In the genomic region with DNA sequence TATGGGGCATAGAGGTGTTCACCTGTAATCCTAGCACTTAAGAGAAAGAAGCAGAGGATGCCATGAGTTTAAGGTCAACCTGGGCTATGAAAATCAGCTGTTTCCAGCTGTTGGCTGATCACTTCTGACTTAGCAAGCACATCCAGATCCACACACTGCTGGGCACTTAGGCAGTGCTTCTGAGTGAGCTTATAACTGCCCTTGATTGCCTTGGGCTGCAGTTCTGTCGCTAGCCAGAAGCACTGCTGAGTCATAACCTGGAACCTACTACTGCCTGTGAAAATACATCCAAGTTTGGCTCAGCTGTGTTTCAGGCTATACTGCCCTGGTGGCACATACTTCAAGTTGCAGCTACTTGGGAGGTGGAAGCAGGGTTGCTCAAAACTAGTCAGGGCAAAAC, we compare ENCODE assay signal across 10 mouse cellular contexts. TPM values are rescaled to one million over a fixed set of nuclear protein-coding genes. Genes with fewer than 3 reads are reported as not detected.
DNase-seq lines count a peak whose midpoint lies in the region; ATAC-seq and TF ChIP-seq lines count a peak whose summit lies in the region.
"Had no signal": no experiment of that assay in that cellular context is flagged by ENCODE, and none has a peak within 500 bp of the region (broad histone marks: within the 10 kb centered on the region; RNA-seq: fewer than 3 reads in every experiment).

No protein-coding gene starts in this region.

- H3K9ac ChIP-seq in hindbrain, embryonic 13.5 days: no peak overlapping the region
- H3K9ac ChIP-seq in hindbrain, embryonic 11.5 days (ENCODE audit: low read depth, low read length): no peak overlapping the region
- no peak overlapping the region for H3K9ac ChIP-seq in ES-Bruce4 (ENCODE audit: low read depth, poor library complexity, severe bottlenecking)
- H3K9ac ChIP-seq: limb, embryonic 15.5 days had no signal

- ATAC-seq in hindbrain, embryonic 13.5 days (ENCODE audit: low FRiP score): peak; percentile 43; the same call in 1 of the 2 replicates
- ATAC-seq in hindbrain, embryonic 11.5 days (ENCODE audit: low FRiP score): no peak
- ATAC-seq in CD4-positive, CD25-positive, alpha-beta regulatory T cell, adult 4 months: no peak

- no peak for TF ChIP-seq CTCF in ES-Bruce4 (IDR thresholded peaks at IDR 0.05; ENCODE audit: low read depth, low read length)
- TF ChIP-seq CTCF in embryonic fibroblast, embryonic 13.5 days (IDR thresholded peaks at IDR 0.05; ENCODE audit: borderline replicate concordance, insufficient read depth, low read length): no peak

- H3K4me1 ChIP-seq in hindbrain, embryonic 13.5 days (replicated peaks): peaks cover 13% of the 10 kb centered on the region
- no peaks in the 10 kb centered on the region for H3K4me1 ChIP-seq in hindbrain, embryonic 11.5 days (replicated peaks; ENCODE audit: control insufficient read depth, insufficient read depth, low read length)
- H3K4me1 ChIP-seq in ES-Bruce4 (ENCODE audit: control insufficient read depth, insufficient read depth, low read length): no peaks in the 10 kb centered on the region
- H3K4me1 ChIP-seq in embryonic fibroblast, embryonic 13.5 days (ENCODE audit: control insufficient read depth, insufficient read depth, low read length): 0 out of 2 replicates have a peak, but pooled peaks cover 2% of the 10 kb centered on the region

- no peak for TF ChIP-seq EP300 in ES-Bruce4 (IDR thresholded peaks at IDR 0.05; ENCODE audit: insufficient read depth, low read depth, low read length)

- no peak overlapping the region for H3K27ac ChIP-seq in hindbrain, embryonic 13.5 days
- no peak overlapping the region for H3K27ac ChIP-seq in hindbrain, embryonic 11.5 days (ENCODE audit: low read depth, low read length)
- peak overlapping the region; percentile 0; the same call in 1 of the 2 replicates for H3K27ac ChIP-seq in ES-Bruce4 (ENCODE audit: insufficient read depth, low read length)
- H3K27ac ChIP-seq in embryonic fibroblast, embryonic 13.5 days (ENCODE audit: insufficient read depth, low read length): peak overlapping the region; percentile 48
- H3K27ac ChIP-seq: limb, embryonic 15.5 days had no signal

- peaks cover 99% of the 10 kb centered on the region for H3K36me3 ChIP-seq in hindbrain, embryonic 13.5 days
- peaks cover 11% of the 10 kb centered on the region; the same call in 1 of the 2 replicates for H3K36me3 ChIP-seq in hindbrain, embryonic 11.5 days (ENCODE audit: control insufficient read depth, insufficient read depth, low read length)
- H3K36me3 ChIP-seq in ES-Bruce4 (ENCODE audit: control insufficient read depth, insufficient read depth, low read length, poor library complexity, severe bottlenecking): peaks cover 36% of the 10 kb centered on the region

- WGBS in hindbrain, embryonic 13.5 days: 68% methylated on average over 1 of the region's 1 CpGs
- whole genome bisulfite sequencing in hindbrain, embryonic 11.5 days: 70% methylated on average over 1 of the region's 1 CpGs

- no peak for TF ChIP-seq POLR2A in ES-Bruce4 (IDR thresholded peaks at IDR 0.05; ENCODE audit: insufficient read depth, low read length)
- no peak for TF ChIP-seq POLR2A in embryonic fibroblast, embryonic 13.5 days (IDR thresholded peaks at IDR 0.05; ENCODE audit: low read depth, low read length)

- H3K4me3 ChIP-seq in hindbrain, embryonic 13.5 days: no peak overlapping the region
- no peak overlapping the region for H3K4me3 ChIP-seq in hindbrain, embryonic 11.5 days (ENCODE audit: low read depth, low read length)
- H3K4me3 ChIP-seq in ES-Bruce4 (ENCODE audit: low read depth, low read length): no peak overlapping the region
- H3K4me3 ChIP-seq in embryonic fibroblast, embryonic 13.5 days (ENCODE audit: insufficient read depth, low read length): no peak overlapping the region
- H3K4me3 ChIP-seq: limb, embryonic 15.5 days had no signal

- no peaks in the 10 kb centered on the region for H3K9me3 ChIP-seq in hindbrain, embryonic 13.5 days
- no peaks in the 10 kb centered on the region for H3K9me3 ChIP-seq in hindbrain, embryonic 11.5 days (ENCODE audit: control insufficient read depth, low read length)
- H3K9me3 ChIP-seq in ES-Bruce4 (replicated peaks; ENCODE audit: control insufficient read depth, insufficient read depth, low read length, poor library complexity, severe bottlenecking): no peaks in the 10 kb centered on the region
- H3K9me3 ChIP-seq: limb, embryonic 15.5 days had no signal

- H3K4me2 ChIP-seq in hindbrain, embryonic 13.5 days: no peak overlapping the region
- H3K4me2 ChIP-seq in hindbrain, embryonic 11.5 days (replicated peaks; ENCODE audit: low read depth, low read length): no peak overlapping the region
- H3K4me2 ChIP-seq: limb, embryonic 15.5 days had no signal

- DNase-seq in cerebellum, adult 18-20 months: peak; percentile 36 to 43
- DNase-seq in cerebellum, postnatal 4 days (ENCODE audit: low spot score in 2 of 2): no peak
- DNase-seq in hindbrain, embryonic 11.5 days (ENCODE audit: low spot score): no peak
- no peak for DNase-seq in thymus, postnatal 0 days (ENCODE audit: low spot score)
- DNase-seq: kidney, postnatal 14 days had no signal

- no peaks in the 10 kb centered on the region for H3K27me3 ChIP-seq in hindbrain, embryonic 13.5 days
- no peaks in the 10 kb centered on the region for H3K27me3 ChIP-seq in hindbrain, embryonic 11.5 days (ENCODE audit: control insufficient read depth, insufficient read depth, low read length)
- H3K27me3 ChIP-seq in ES-Bruce4 (ENCODE audit: control insufficient read depth, insufficient read depth, low read length, poor library complexity, severe bottlenecking): no peaks in the 10 kb centered on the region
- H3K27me3 ChIP-seq: limb, embryonic 15.5 days had no signal

RNA-seq across cellular contexts. Expression of a gene that starts 13.8 kb away (rescaled TPM):
- polyA plus RNA-seq in hindbrain, embryonic 13.5 days (2015; fragmentation: Nextera tagmentation; extraction: Ambion mirVana): 3.7 and 4.4 TPM in 2 replicates
- 4.0 and 4.3 TPM in 2 replicates for polyA plus RNA-seq in hindbrain, embryonic 11.5 days (2014; fragmentation: Nextera tagmentation; extraction: Ambion mirVana)
- 0.73 and 1.4 TPM in 2 replicates for polyA plus RNA-seq in ES-Bruce4 (2011; ENCODE audit: insufficient read depth, insufficient read length, low read depth, missing spikeins)
- 1.1 and 1.2 TPM in 2 replicates for polyA plus RNA-seq in embryonic fibroblast, embryonic 13.5 days (2011; ENCODE audit: insufficient read length, low read depth, missing spikeins)
- 1.1 and 1.6 TPM in 2 replicates for polyA plus RNA-seq in thymus, postnatal 0 days (2015; fragmentation: Nextera tagmentation; extraction: Ambion mirVana)
- polyA plus RNA-seq in CD4-positive, CD25-positive, alpha-beta regulatory T cell, adult 4 months (2017; shearing (Covaris generic)): under 1 TPM; 0.35 to 0.56 TPM

RNA-seq across cellular contexts. Expression of a gene that starts 14.3 kb away (rescaled TPM):
- polyA plus RNA-seq in hindbrain, embryonic 13.5 days (2015; fragmentation: Nextera tagmentation; extraction: Ambion mirVana): 102 TPM in 2 replicates
- 108 and 112 TPM in 2 replicates for polyA plus RNA-seq in hindbrain, embryonic 11.5 days (2014; fragmentation: Nextera tagmentation; extraction: Ambion mirVana)
- polyA plus RNA-seq in ES-Bruce4 (2011; ENCODE audit: insufficient read depth, insufficient read length, low read depth, missing spikeins): 82.5 and 83.1 TPM in 2 replicates
- polyA plus RNA-seq in embryonic fibroblast, embryonic 13.5 days (2011; ENCODE audit: insufficient read length, low read depth, missing spikeins): 36.5 and 38.6 TPM in 2 replicates
- 79.2 and 79.4 TPM in 2 replicates for polyA plus RNA-seq in thymus, postnatal 0 days (2015; fragmentation: Nextera tagmentation; extraction: Ambion mirVana)
- 10 to 100 TPM; 37.0 to 39.8 TPM for polyA plus RNA-seq in CD4-positive, CD25-positive, alpha-beta regulatory T cell, adult 4 months (2017; shearing (Covaris generic))

Comparison
In these comparisons a context has a peak if more than half of its experiments do, and no peak if none do; other contexts are left out.
1. DNase-seq: peak in cerebellum, adult 18-20 months (2 of 2); none in cerebellum, postnatal 4 days (0 of 2), hindbrain, embryonic 11.5 days (single experiment) and thymus, postnatal 0 days (single experiment).
2. H3K27ac ChIP-seq: peak in ES-Bruce4 (single experiment) and embryonic fibroblast, embryonic 13.5 days (single experiment); none in hindbrain, embryonic 13.5 days (single experiment) and hindbrain, embryonic 11.5 days (single experiment).